Mouse (Mus musculus) forebrain, embryonic 11.5 days (tissue): ENCODE data around the gene Prss22. TPM values are rescaled to one million over a fixed set of nuclear protein-coding genes. Genes with fewer than 3 reads are reported as not detected.
"Not testable (repeated sequence)": the region's sequence is repeated elsewhere in the genome, so short reads cannot be mapped to it uniquely, and the experiment has no call there.

Source experiments
- ATAC-seq: fragments of 200-750 bp; cut with Nextera tagmentation; replicated peaks from 2 replicates; pipeline ENCODE4 v1.8.0; 2017; ENCODE audit warnings: moderate TSS enrichment; ENCODE audit not compliant: low FRiP score
- DNase-seq: peaks from one replicate; pipeline ENCODE4 v3.0.0-alpha.2; 2017; ENCODE audit warnings: low spot score
- H3K27ac ChIP-seq: fragments of 300-500 bp; sonication (generic); 2 replicates; pipeline ENCODE4 v1.5.1; 2014; ENCODE audit warnings: low read depth, low read length
- H3K27me3 ChIP-seq: fragments of 300-500 bp; sonication (generic); 2 replicates; pipeline ENCODE4 v1.6.1; 2014; ENCODE audit warnings: mild to moderate bottlenecking, low read length, mixed read lengths; ENCODE audit not compliant: control insufficient read depth, insufficient read depth
- H3K36me3 ChIP-seq: fragments of 300-500 bp; sonication (generic); 2 replicates; pipeline ENCODE4 v1.6.1; 2014; ENCODE audit warnings: mild to moderate bottlenecking, low read length, moderate library complexity, mixed read lengths; ENCODE audit not compliant: control insufficient read depth, insufficient read depth
- H3K4me1 ChIP-seq: fragments of 300-500 bp; sonication (generic); replicated peaks from 2 replicates; pipeline ENCODE4 v1.6.1; 2014; ENCODE audit warnings: low read length, mixed read lengths; ENCODE audit not compliant: control insufficient read depth, insufficient read depth
- H3K4me2 ChIP-seq: fragments of 300-500 bp; sonication (generic); 2 replicates; pipeline ENCODE4 v1.6.1; 2014; ENCODE audit warnings: low read depth, mild to moderate bottlenecking, low read length, moderate library complexity, mixed read lengths; ENCODE audit not compliant: severe bottlenecking
- H3K4me3 ChIP-seq: fragments of 300-500 bp; sonication (generic); 2 replicates; pipeline ENCODE4 v1.5.1; 2014; ENCODE audit warnings: low read depth, low read length
- H3K9ac ChIP-seq: fragments of 300-500 bp; sonication (generic); 2 replicates; pipeline ENCODE4 v1.6.1; 2014; ENCODE audit warnings: low read length
- H3K9me3 ChIP-seq: fragments of 300-500 bp; sonication (generic); 2 replicates; pipeline ENCODE4 v1.6.1; 2016; ENCODE audit warnings: low read length, mixed read lengths; ENCODE audit not compliant: control insufficient read depth
- WGBS: fragments of 180-500 bp; shearing (Covaris S2); extraction: QIAGEN DNeasy Blood & Tissue Kit; methylation state at CpG from one replicate; pipeline ENCODE4 v1.1.7; 2014; 5-methylcytosine and 5-hydroxymethylcytosine counted together
- polyA plus RNA-seq: library from polyadenylated mRNA; unstranded; fragments of >200 nt; fragmentation: Nextera tagmentation; extraction: Ambion mirVana; gene quantifications from 2 replicates; pipeline ENCODE4 v1.2.1, GENCODE M21; 2014

Prss22 gene
- polyA plus RNA-seq, 1 experiment from 2014 or later: not detected

DNA sequence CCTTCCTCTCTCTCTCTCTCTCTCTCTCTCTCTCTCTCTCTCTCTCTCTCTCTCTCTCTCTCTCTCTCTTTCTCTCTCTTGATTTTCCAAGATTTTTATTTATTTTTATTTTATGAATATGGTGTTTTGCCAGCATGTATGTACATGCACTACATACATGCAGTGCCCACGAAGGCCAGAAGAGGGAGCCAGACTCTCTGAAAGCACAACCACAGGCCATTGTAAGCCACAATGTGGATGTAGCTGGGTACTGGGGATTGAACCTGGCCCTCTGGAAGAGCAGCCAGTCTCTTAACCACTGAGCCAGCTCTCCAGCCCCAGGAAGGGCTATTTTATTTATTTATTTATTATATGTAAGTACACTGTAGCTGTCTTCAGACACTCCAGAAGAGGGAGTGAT lies 28.7 kb downstream of the Prss22 start:
- no peaks in the 10 kb centered on the region for H3K27me3 ChIP-seq
- no peak overlapping the region for H3K4me2 ChIP-seq
- H3K36me3 ChIP-seq: no peaks in the 10 kb centered on the region
- H3K4me1 ChIP-seq: no peaks in the 10 kb centered on the region
- no peak overlapping the region for H3K4me3 ChIP-seq
- no peak for ATAC-seq
- 0% methylated on average over 1 of the region's 1 CpGs for WGBS
- no peaks in the 10 kb centered on the region for H3K9me3 ChIP-seq
- no peak overlapping the region for H3K27ac ChIP-seq
- no peak overlapping the region for H3K9ac ChIP-seq
- DNase-seq: peak; percentile 82

DNA sequence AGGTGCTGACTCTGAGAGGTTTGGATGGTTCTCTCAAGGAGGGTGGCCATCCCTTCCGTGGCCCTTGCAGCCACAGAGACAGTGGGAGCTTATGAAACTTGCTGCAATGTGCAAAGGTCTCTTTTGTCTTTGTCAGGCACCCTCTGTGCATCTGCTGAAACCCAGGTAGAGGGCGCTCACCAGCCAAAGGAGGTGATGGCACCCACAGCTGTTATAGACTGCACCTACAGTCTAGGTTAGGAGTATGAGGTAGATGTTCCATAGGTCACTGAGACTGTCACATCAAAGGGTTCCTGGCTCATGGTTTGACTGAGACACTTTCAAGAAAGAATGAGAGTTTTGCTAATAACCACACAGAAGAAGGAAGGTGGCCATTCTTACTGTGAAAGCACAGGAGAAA lies 29.1 kb downstream of the Prss22 start:
- Histone ChIP-seq H3K27ac (no peak overlapping the region), H3K4me2 (no peak overlapping the region), H3K9me3 (no peaks in the 10 kb centered on the region), H3K4me1 (no peaks in the 10 kb centered on the region), H3K9ac (no peak overlapping the region), H3K27me3 (no peaks in the 10 kb centered on the region), H3K4me3 (no peak overlapping the region), H3K36me3 (no peaks in the 10 kb centered on the region)
- WGBS: 48% methylated on average over 2 of the region's 2 CpGs
- ATAC-seq (no peak), DNase-seq (no peak)

DNA sequence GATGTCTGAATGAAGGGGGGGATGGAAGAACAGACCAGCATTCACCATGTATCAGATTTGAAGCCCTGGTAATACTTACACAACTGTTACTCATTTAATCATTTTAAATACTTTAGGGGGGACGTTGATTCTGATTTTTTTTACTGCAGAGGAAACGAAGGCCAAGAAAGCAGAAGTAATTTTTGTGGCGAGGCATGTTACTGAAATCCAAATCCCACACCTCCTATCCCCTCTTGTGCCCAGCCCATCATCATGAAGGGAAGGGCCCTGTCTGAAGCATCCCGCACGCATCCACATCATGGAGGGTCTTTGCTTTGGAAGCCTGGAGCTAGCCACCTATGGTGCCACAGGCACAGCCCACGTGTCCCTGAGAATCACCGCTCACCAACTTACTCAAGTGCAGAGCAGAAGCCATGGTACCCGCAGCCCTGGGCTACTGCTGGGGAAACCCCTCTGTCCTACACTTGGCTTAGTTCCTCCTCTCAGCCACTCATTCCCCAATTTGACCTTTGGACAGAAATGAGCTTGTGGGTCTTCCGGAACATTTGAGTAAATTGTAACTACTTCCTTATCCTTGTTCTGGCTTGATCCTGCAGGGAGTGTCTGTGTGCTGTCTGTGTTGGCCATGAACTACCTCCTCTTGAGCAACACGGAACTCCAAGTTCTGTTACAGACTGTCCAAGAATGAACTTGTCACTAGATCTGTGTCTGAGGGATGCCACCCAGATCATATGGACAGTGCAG lies 31.1 kb downstream of the Prss22 start:
- H3K4me1 ChIP-seq: no peaks in the 10 kb centered on the region
- DNase-seq: no peak
- H3K9ac ChIP-seq: no peak overlapping the region
- no peak overlapping the region for H3K4me3 ChIP-seq
- H3K4me2 ChIP-seq: no peak overlapping the region
- no peaks in the 10 kb centered on the region for H3K27me3 ChIP-seq
- H3K9me3 ChIP-seq: no peaks in the 10 kb centered on the region
- H3K27ac ChIP-seq: no peak overlapping the region
- WGBS: 88% methylated on average over 10 of the region's 10 CpGs
- ATAC-seq: no peak
- no peaks in the 10 kb centered on the region for H3K36me3 ChIP-seq

DNA sequence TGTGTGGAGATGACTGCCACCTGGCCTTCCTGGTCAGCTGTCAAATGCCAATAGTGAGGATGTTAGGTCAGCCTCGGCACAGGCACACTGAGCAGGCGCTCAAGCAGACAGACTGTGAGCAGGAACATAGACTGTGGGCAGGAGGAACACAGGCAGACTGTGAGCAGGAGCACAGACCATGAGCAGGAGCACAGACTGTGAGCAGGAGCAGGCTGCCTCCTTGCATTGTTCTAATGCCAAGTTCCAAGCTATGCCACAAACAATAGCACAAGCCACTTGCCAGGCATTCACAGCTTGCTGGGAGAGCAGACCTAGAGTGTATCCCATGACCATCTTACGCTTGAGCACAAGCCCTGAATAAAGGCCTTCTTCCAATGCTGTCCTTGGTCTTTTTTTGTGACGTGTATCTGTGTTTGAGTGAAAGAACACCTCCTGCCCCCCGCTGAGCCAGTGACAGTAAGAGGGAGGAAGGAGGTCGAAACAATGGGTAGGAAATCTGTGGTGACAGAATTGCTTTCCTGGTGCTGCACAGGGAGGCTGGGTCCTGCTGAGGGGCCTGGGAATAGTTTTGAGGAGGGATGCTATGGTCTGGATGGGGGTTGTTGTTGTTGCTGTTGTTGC lies 32.0 kb downstream of the Prss22 start:
- Histone ChIP-seq H3K4me1 (no peaks in the 10 kb centered on the region), H3K9me3 (no peaks in the 10 kb centered on the region), H3K27ac (no peak overlapping the region), H3K4me3 (no peak overlapping the region), H3K4me2 (no peak overlapping the region), H3K36me3 (no peaks in the 10 kb centered on the region), H3K9ac (no peak overlapping the region; the same call in 1 of the 2 replicates), H3K27me3 (no peaks in the 10 kb centered on the region)
- ATAC-seq (no peak), DNase-seq (no peak)
- WGBS: 38% methylated on average over 6 of the region's 6 CpGs

DNA sequence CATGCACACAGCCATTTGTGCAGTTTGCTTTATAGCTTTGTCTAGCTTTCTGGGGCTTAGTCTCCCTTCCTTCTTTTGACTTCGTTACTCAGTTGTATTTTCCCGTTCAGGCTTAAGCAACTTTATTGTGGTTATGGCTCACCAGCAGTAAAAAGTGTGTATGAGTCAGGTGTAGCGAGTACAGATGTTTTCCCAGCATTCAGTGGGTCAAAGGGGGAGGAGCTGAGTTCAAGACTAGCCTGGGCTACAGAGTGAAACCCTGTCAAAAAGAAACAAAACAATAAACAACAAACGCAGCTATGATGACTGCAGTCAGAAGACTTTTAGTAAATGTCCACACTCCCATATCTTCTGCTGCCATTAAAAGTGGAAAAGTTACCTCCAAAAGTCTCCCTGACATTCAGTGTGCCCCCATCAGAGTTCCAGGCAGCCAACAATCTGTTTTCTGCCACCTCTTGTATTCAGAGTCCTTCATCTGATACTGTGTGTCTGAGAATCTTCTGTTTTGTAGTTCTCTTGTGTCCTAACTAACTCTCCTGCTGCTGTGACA lies 36.3 kb downstream of the Prss22 start:
- no peaks in the 10 kb centered on the region for H3K27me3 ChIP-seq
- H3K27ac ChIP-seq: no peak overlapping the region
- 40% methylated on average over 4 of the region's 4 CpGs for WGBS
- H3K4me1 ChIP-seq: no peaks in the 10 kb centered on the region
- ATAC-seq: no peak
- no peak overlapping the region for H3K9ac ChIP-seq
- H3K36me3 ChIP-seq: no peaks in the 10 kb centered on the region
- no peaks in the 10 kb centered on the region for H3K9me3 ChIP-seq
- no peak overlapping the region for H3K4me2 ChIP-seq
- no peak for DNase-seq
- no peak overlapping the region for H3K4me3 ChIP-seq

DNA sequence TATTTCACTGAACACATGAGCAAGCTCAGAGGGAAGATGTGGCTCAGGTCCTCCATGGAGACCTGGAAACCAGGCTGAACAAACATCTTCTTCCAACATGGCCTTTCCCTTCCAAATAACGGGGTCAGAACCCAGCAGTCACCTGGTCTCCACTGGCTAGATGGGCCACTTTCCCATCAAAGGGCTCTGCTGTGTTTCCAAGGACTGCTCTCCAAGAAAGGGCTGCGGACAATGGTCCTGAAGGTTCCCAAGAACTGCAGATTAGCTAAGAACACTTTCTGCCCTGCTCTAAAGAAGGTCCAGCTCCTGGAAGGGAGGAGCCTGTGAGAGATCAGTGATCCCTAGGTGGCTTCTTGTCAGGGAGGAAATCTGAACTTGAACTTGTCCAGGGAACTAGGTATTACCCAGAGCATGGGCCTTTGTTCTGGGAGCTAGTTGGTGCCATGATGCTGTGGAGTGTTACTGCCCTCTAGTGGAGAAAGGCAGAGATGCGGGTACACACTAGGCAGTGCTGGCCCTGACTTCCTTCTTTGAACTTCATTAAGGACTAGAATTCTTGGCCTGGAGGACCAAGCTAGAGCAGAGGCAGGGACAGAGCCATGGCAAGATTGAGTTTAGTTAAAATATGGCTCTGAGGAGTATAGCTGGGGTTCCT lies 37.7 kb downstream of the Prss22 start:
- Histone ChIP-seq H3K4me3 (no peak overlapping the region), H3K9ac (peak overlapping the region; percentile 20; the same call in 1 of the 2 replicates), H3K36me3 (no peaks in the 10 kb centered on the region), H3K27me3 (no peaks in the 10 kb centered on the region), H3K4me2 (no peak overlapping the region), H3K27ac (no peak overlapping the region), H3K4me1 (no peaks in the 10 kb centered on the region), H3K9me3 (no peaks in the 10 kb centered on the region)
- 38% methylated on average over 3 of the region's 3 CpGs for WGBS
- ATAC-seq (peak; percentile 93), DNase-seq (peak; percentile 90)

DNA sequence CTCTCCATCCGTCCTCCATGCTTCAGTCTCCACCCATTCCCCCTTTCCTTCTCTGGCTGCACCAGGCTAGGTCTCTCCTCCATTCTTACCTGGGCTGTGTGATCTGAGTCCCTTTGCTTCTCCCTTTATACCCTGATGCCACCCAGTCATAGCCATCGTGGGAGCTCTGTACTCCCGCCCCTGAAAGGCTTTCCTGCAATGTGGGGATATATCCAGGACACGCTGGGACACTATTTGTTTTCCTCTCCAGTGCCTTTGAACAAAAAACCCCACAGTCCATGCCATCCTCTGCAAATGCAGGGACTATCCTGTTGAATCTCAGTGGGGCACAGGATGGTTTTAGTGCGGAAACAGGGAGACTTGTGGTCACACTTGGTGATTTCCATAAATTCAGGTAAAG lies 42.7 kb downstream of the Prss22 start, which contains the start of gene Sbpl:
Gene Sbpl, minus strand, starts transcription at position 101 of the 400 bp plus-strand sequence.
- no peaks in the 10 kb centered on the region for H3K36me3 ChIP-seq
- H3K4me3 ChIP-seq: no peak within 1 kb of the TSS
- no peak within 1 kb of the TSS for H3K27ac ChIP-seq
- 74% methylated on average over 5 of the region's 5 CpGs for WGBS
- no peak within 1 kb of the TSS for H3K4me2 ChIP-seq
- no peaks in the 10 kb centered on the region for H3K9me3 ChIP-seq
- no peak for ATAC-seq
- H3K4me1 ChIP-seq: no peaks in the 10 kb centered on the region
- DNase-seq: no peak
- H3K27me3 ChIP-seq: no peaks in the 10 kb centered on the region
- H3K9ac ChIP-seq: no peak within 1 kb of the TSS

DNA sequence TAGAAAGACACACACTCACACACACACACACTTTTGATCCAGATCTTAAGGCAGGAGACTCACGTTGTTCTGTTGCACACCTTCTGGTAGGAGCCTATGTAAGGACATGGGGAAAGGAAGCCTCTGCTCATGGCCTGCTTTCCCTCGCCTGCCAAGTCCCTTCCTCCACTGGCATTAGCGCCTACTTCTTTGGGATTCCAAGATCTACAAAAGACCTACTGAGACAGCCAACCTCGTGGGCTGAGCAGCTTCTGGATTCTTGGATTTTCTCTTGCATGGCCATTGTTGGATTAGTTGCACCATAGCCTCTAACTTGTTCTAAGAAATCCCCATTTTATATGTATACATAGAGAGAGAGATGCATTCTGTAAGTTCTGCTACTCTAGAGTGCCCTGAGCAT lies 47.1 kb downstream of the Prss22 start:
- H3K4me1 ChIP-seq, H3K27me3 ChIP-seq, H3K4me3 ChIP-seq, H3K9me3 ChIP-seq, H3K27ac ChIP-seq, DNase-seq, H3K4me2 ChIP-seq, H3K36me3 ChIP-seq, H3K9ac ChIP-seq, ATAC-seq: not testable (repeated sequence)
- WGBS: 82% methylated on average over 4 of the region's 4 CpGs
